ENCODE assay signal across 12 mouse cellular contexts in the genomic region with DNA sequence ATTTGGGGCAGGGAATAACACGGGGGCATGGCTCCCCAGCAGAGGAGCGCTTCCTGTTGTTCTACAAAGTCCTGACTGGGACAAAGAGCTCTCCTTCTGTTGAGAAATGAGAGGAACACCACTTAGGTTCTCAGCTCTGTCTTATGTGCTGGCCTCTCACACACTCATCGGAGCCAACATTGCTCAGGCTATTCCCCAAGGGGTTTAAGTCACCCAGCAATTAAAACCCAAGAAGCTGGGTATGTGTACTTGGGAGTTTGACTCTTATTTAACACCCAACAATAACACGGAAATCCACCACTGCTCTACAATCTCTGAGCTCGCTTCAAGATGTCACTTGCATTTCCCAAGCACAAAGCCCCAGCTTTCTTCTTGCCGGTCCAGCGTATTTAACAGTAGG. TPM values are rescaled to one million over a fixed set of nuclear protein-coding genes. Genes with fewer than 3 reads are reported as not detected.
DNase-seq lines count a peak whose midpoint lies in the region; ATAC-seq and TF ChIP-seq lines count a peak whose summit lies in the region.
"Had no signal": no experiment of that assay in that cellular context is flagged by ENCODE, and none has a peak within 500 bp of the region (broad histone marks: within the 10 kb centered on the region; RNA-seq: fewer than 3 reads in every experiment).

No protein-coding gene starts in this region.

- H3K27me3 ChIP-seq in forebrain, embryonic 13.5 days: no peaks in the 10 kb centered on the region
- H3K27me3 ChIP-seq in forebrain, embryonic 16.5 days (replicated peaks; ENCODE audit: control insufficient read depth, insufficient read depth, low read length): no peaks in the 10 kb centered on the region
- H3K27me3 ChIP-seq in lung, embryonic 16.5 days (ENCODE audit: control insufficient read depth, insufficient read depth, low read depth, low read length): no peaks in the 10 kb centered on the region; the same call in 1 of the 2 replicates
- no peaks in the 10 kb centered on the region for H3K27me3 ChIP-seq in limb, embryonic 15.5 days
- H3K27me3 ChIP-seq in stomach, postnatal 0 days (ENCODE audit: control insufficient read depth, insufficient read depth, low read length): no peaks in the 10 kb centered on the region
- H3K27me3 ChIP-seq: neural tube, embryonic 12.5 days had no signal

- no peaks in the 10 kb centered on the region for H3K36me3 ChIP-seq in forebrain, embryonic 13.5 days (ENCODE audit: poor library complexity, severe bottlenecking)
- H3K36me3 ChIP-seq in forebrain, embryonic 16.5 days (ENCODE audit: control insufficient read depth, insufficient read depth): no peaks in the 10 kb centered on the region
- H3K36me3 ChIP-seq in lung, embryonic 16.5 days (ENCODE audit: control insufficient read depth, insufficient read depth, low read length): no peaks in the 10 kb centered on the region
- H3K36me3 ChIP-seq in limb, embryonic 15.5 days: no peaks in the 10 kb centered on the region
- H3K36me3 ChIP-seq in stomach, postnatal 0 days (ENCODE audit: control insufficient read depth, insufficient read depth, low read length): no peaks in the 10 kb centered on the region
- H3K36me3 ChIP-seq: neural tube, embryonic 12.5 days had no signal

- DNase-seq in lung, postnatal 14 days: no peak
- no peak for DNase-seq in stomach, postnatal 0 days (ENCODE audit: low spot score)
- DNase-seq in kidney, postnatal 25 days: no peak
- no peak for DNase-seq in left cerebral cortex, adult 8-10 months (ENCODE audit: low spot score in 2 of 2)
- DNase-seq: kidney, adult 8-10 months; right cerebral cortex, postnatal 4 days; thymus, postnatal 36 days had no signal

- TF ChIP-seq EP300 in stomach, postnatal 0 days (optimal IDR thresholded peaks at IDR 0.05): no peak

- no peak overlapping the region for H3K9ac ChIP-seq in forebrain, embryonic 13.5 days
- H3K9ac ChIP-seq in forebrain, embryonic 16.5 days (replicated peaks; ENCODE audit: low read depth, low read length): no peak overlapping the region
- H3K9ac ChIP-seq in lung, embryonic 16.5 days (ENCODE audit: low read length): no peak overlapping the region
- no peak overlapping the region for H3K9ac ChIP-seq in limb, embryonic 15.5 days
- H3K9ac ChIP-seq in stomach, postnatal 0 days (ENCODE audit: low read length): no peak overlapping the region
- H3K9ac ChIP-seq: neural tube, embryonic 12.5 days had no signal

- H3K4me3 ChIP-seq in forebrain, embryonic 13.5 days: no peak overlapping the region
- H3K4me3 ChIP-seq in forebrain, embryonic 16.5 days (replicated peaks; ENCODE audit: low read length): no peak overlapping the region
- H3K4me3 ChIP-seq in lung, embryonic 16.5 days (ENCODE audit: low read length): no peak overlapping the region
- H3K4me3 ChIP-seq in limb, embryonic 15.5 days: no peak overlapping the region
- H3K4me3 ChIP-seq in stomach, postnatal 0 days (ENCODE audit: low read depth, low read length): no peak overlapping the region
- H3K4me3 ChIP-seq: neural tube, embryonic 12.5 days had no signal

- 0 out of 2 replicates have a peak overlapping the region, but pooled peaks have one; percentile 38 for H3K4me2 ChIP-seq in forebrain, embryonic 13.5 days
- no peak overlapping the region for H3K4me2 ChIP-seq in forebrain, embryonic 16.5 days (ENCODE audit: low read length)
- H3K4me2 ChIP-seq in lung, embryonic 16.5 days (ENCODE audit: low read depth, low read length): peak overlapping the region; percentile 19; the same call in 1 of the 2 replicates
- no peak overlapping the region for H3K4me2 ChIP-seq in limb, embryonic 15.5 days
- H3K4me2 ChIP-seq in stomach, postnatal 0 days (replicated peaks; ENCODE audit: low read depth): 0 out of 2 replicates have a peak overlapping the region, but pooled peaks have one; percentile 11
- H3K4me2 ChIP-seq: neural tube, embryonic 12.5 days had no signal

- TF ChIP-seq CTCF in stomach, postnatal 0 days (IDR thresholded peaks at IDR 0.05; ENCODE audit: low read depth): no peak

- WGBS in forebrain, embryonic 13.5 days: 60% methylated on average over 7 of the region's 7 CpGs
- WGBS in forebrain, embryonic 16.5 days: 52% methylated on average over 7 of the region's 7 CpGs
- WGBS in lung, embryonic 16.5 days: 48% methylated on average over 7 of the region's 7 CpGs
- WGBS in limb, embryonic 15.5 days: 66% methylated on average over 7 of the region's 7 CpGs
- WGBS in stomach, postnatal 0 days: 46% methylated on average over 7 of the region's 7 CpGs

- no peak for ATAC-seq in forebrain, embryonic 13.5 days
- ATAC-seq in forebrain, embryonic 16.5 days: no peak
- ATAC-seq in lung, embryonic 16.5 days (ENCODE audit: low read depth): no peak
- ATAC-seq in limb, embryonic 15.5 days (ENCODE audit: insufficient number of reproducible peaks, low FRiP score, low TSS enrichment, low read depth): no peak
- ATAC-seq in stomach, postnatal 0 days (ENCODE audit: low FRiP score, low TSS enrichment): no peak

- H3K27ac ChIP-seq in forebrain, embryonic 13.5 days: peak overlapping the region; percentile 55
- no peak overlapping the region for H3K27ac ChIP-seq in forebrain, embryonic 16.5 days (ENCODE audit: low read length)
- H3K27ac ChIP-seq in lung, embryonic 16.5 days (ENCODE audit: low read length): no peak overlapping the region
- H3K27ac ChIP-seq in limb, embryonic 15.5 days: peak overlapping the region; percentile 3; the same call in 1 of the 2 replicates
- H3K27ac ChIP-seq in stomach, postnatal 0 days (replicated peaks): peak overlapping the region; percentile 64
- H3K27ac ChIP-seq: neural tube, embryonic 12.5 days had no signal

- no peaks in the 10 kb centered on the region for H3K9me3 ChIP-seq in forebrain, embryonic 13.5 days (replicated peaks)
- no peaks in the 10 kb centered on the region for H3K9me3 ChIP-seq in forebrain, embryonic 16.5 days (ENCODE audit: control insufficient read depth, low read length)
- peaks cover 2% of the 10 kb centered on the region; the same call in 1 of the 2 replicates for H3K9me3 ChIP-seq in lung, embryonic 16.5 days (ENCODE audit: control insufficient read depth, low read length)
- H3K9me3 ChIP-seq in limb, embryonic 15.5 days: no peaks in the 10 kb centered on the region
- H3K9me3 ChIP-seq in stomach, postnatal 0 days (ENCODE audit: control insufficient read depth, low read length): no peaks in the 10 kb centered on the region
- H3K9me3 ChIP-seq: neural tube, embryonic 12.5 days had no signal

- H3K4me1 ChIP-seq in forebrain, embryonic 13.5 days: peaks cover 30% of the 10 kb centered on the region
- H3K4me1 ChIP-seq in forebrain, embryonic 16.5 days (replicated peaks; ENCODE audit: control insufficient read depth, insufficient read depth, low read length): peaks cover 27% of the 10 kb centered on the region
- peaks cover 3% of the 10 kb centered on the region for H3K4me1 ChIP-seq in lung, embryonic 16.5 days (replicated peaks; ENCODE audit: control insufficient read depth, insufficient read depth, low read length)
- H3K4me1 ChIP-seq in limb, embryonic 15.5 days: peaks cover 17% of the 10 kb centered on the region
- peaks cover 4% of the 10 kb centered on the region; the same call in 1 of the 2 replicates for H3K4me1 ChIP-seq in stomach, postnatal 0 days (replicated peaks; ENCODE audit: control insufficient read depth, insufficient read depth)

RNA-seq across cellular contexts. Expression of a gene that starts 15.6 kb away (rescaled TPM):
- polyA plus RNA-seq in forebrain, embryonic 13.5 days (2015; fragmentation: Nextera tagmentation; extraction: Ambion mirVana): 2.8 and 3.9 TPM in 2 replicates
- polyA plus RNA-seq in forebrain, embryonic 16.5 days (2015; fragmentation: Nextera tagmentation; extraction: Ambion mirVana): 8.1 and 10.6 TPM in 2 replicates
- polyA plus RNA-seq in lung, embryonic 16.5 days (2015; fragmentation: Nextera tagmentation; extraction: Ambion mirVana): 1.7 and 1.9 TPM in 2 replicates
- 8.4 and 9.0 TPM in 2 replicates for polyA plus RNA-seq in limb, embryonic 15.5 days (2015; fragmentation: Nextera tagmentation; extraction: Ambion mirVana)
- 6.7 and 8.4 TPM in 2 replicates for polyA plus RNA-seq in stomach, postnatal 0 days (2015; fragmentation: Nextera tagmentation; extraction: Ambion mirVana)
- 100 to 1,000 TPM; 110 to 134 (median 127) TPM for total RNA-seq in left cerebral cortex, adult 8-10 months (2022)

Comparison
In these comparisons a context has a peak if more than half of its experiments do, and no peak if none do; other contexts are left out.
1. H3K27ac ChIP-seq: peak in forebrain, embryonic 13.5 days (single experiment), limb, embryonic 15.5 days (single experiment) and stomach, postnatal 0 days (single experiment); none in forebrain, embryonic 16.5 days (single experiment) and lung, embryonic 16.5 days (single experiment).
2. H3K4me2 ChIP-seq: peak in forebrain, embryonic 13.5 days (single experiment), lung, embryonic 16.5 days (single experiment) and stomach, postnatal 0 days (single experiment); none in forebrain, embryonic 16.5 days (single experiment) and limb, embryonic 15.5 days (single experiment).